Mouse (Mus musculus) MEL (cell line): ENCODE results near the gene Asb2.

Experiments used
- CHD2 ChIP-seq: IDR thresholded peaks from 2 replicates; pipeline ENCODE4 v1.6.1; 2011; ENCODE audit warnings: low read length, improper control_type of control experiment
- CTCF ChIP-seq, 3 experiments: IDR thresholded peaks in 2 of 3; conservative IDR thresholded peaks in 1 of 3; 2 replicates each; pipeline ENCODE4 v1.5.1; 2011 to 2012; ENCODE audit warnings: low read length in 3 of 3, low read depth in 2 of 3, mild to moderate bottlenecking in 2 of 3, improper control_type of control experiment in 1 of 3, inconsistent platforms in 1 of 3, mixed read lengths in 1 of 3, moderate library complexity in 1 of 3; ENCODE audit not compliant: control insufficient read depth in 1 of 3, insufficient read depth in 1 of 3, poor library complexity in 1 of 3, severe bottlenecking in 1 of 3
- E2F4 ChIP-seq: IDR thresholded peaks from 2 replicates; pipeline ENCODE4 v1.6.1; 2011; ENCODE audit warnings: low read depth, low read length, improper control_type of control experiment, borderline replicate concordance
- EP300 ChIP-seq, 2 experiments: IDR thresholded peaks; 2 replicates each; pipeline ENCODE4 v1.6.1; 2011; ENCODE audit warnings: improper control_type of control experiment in 2 of 2, low read length in 2 of 2, low read depth in 1 of 2, mild to moderate bottlenecking in 1 of 2
- JUND ChIP-seq: IDR thresholded peaks from 2 replicates; pipeline ENCODE4 v1.6.1; 2011; ENCODE audit warnings: low read depth, mild to moderate bottlenecking, improper control_type of control experiment, low read length
- KAT2A ChIP-seq: conservative IDR thresholded peaks from 2 replicates; pipeline ENCODE4 v1.6.1; 2012; ENCODE audit warnings: low read depth, low read length, improper control_type of control experiment, inconsistent platforms
- MAZ ChIP-seq: IDR thresholded peaks from 2 replicates; pipeline ENCODE4 v1.6.1; 2012; ENCODE audit warnings: low read depth, mild to moderate bottlenecking, inconsistent platforms, low read length, improper control_type of control experiment
- MXI1 ChIP-seq: IDR thresholded peaks from 2 replicates; pipeline ENCODE4 v1.6.1; 2011; ENCODE audit warnings: mild to moderate bottlenecking, low read depth, low read length, improper control_type of control experiment
- NELFE ChIP-seq: IDR thresholded peaks from 2 replicates; pipeline ENCODE4 v1.6.1; 2011; ENCODE audit warnings: low read depth, low read length, improper control_type of control experiment
- POLR2A ChIP-seq, 2 experiments: IDR thresholded peaks; 2 replicates each; pipeline ENCODE4 v1.6.1; 2011 to 2012; ENCODE audit warnings: low read length in 2 of 2, mild to moderate bottlenecking in 2 of 2, control low read depth in 1 of 2, improper control_type of control experiment in 1 of 2, low read depth in 1 of 2, moderate library complexity in 1 of 2; ENCODE audit not compliant: control insufficient read depth in 1 of 2, insufficient read depth in 1 of 2, poor library complexity in 1 of 2
- RCOR1 ChIP-seq: IDR thresholded peaks from 2 replicates; pipeline ENCODE4 v1.6.1; 2012; ENCODE audit warnings: low read depth, mild to moderate bottlenecking, inconsistent platforms, low read length, improper control_type of control experiment
- TAL1 ChIP-seq: IDR thresholded peaks from 2 replicates; pipeline ENCODE4 v1.6.1; 2012; ENCODE audit warnings: mild to moderate bottlenecking, inconsistent platforms, low read length, moderate library complexity, mixed read lengths
- UBTF ChIP-seq: IDR thresholded peaks from 2 replicates; pipeline ENCODE4 v1.6.1; 2012; ENCODE audit warnings: low read depth, mild to moderate bottlenecking, inconsistent platforms, low read length, improper control_type of control experiment, moderate library complexity, borderline replicate concordance; ENCODE audit not compliant: insufficient read depth
- USF2 ChIP-seq, 2 experiments: IDR thresholded peaks; 2 replicates each; pipeline ENCODE4 v1.6.1; 2011 to 2012; ENCODE audit warnings: improper control_type of control experiment in 2 of 2, low read length in 2 of 2, borderline replicate concordance in 1 of 2, inconsistent platforms in 1 of 2, low read depth in 1 of 2, mild to moderate bottlenecking in 1 of 2; ENCODE audit not compliant: insufficient read depth in 1 of 2

DNA sequence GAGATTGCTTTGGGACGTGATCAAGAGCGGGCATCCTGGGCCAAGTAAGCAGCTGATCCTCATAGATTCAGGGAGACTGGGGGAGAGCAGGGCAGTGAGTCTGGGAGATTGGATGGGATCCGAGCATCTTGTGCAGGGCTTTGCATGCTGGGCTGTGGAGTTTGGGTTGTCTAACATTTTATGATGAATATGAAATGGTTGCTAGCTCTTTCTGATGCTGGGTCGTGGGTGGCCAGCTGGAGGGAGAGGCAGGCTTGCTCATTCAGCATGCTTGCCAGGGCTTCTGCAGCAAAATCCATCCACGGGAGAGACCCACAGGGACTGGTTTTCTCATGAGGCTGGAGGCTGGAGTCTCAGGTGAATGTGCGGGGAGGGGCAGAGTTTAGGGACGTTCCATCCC is 35.3 kb upstream of the Asb2 start:
- TF ChIP-seq RCOR1: no peak
- TF ChIP-seq CHD2: no peak
- TF ChIP-seq EP300 (IDR thresholded peaks at IDR 0.05; ENCODE audit: low read depth in 1 of 2, low read length in 2 of 2): no peak
- no peak for TF ChIP-seq CTCF (IDR thresholded peaks at IDR 0.05 in 2 of 3, conservative IDR thresholded peaks at IDR 0.05 in 1 of 3; ENCODE audit: control insufficient read depth in 1 of 3, insufficient read depth in 1 of 3, low read depth in 2 of 3, low read length in 3 of 3, poor library complexity in 1 of 3, severe bottlenecking in 1 of 3)
- no peak for TF ChIP-seq USF2 (IDR thresholded peaks at IDR 0.05; ENCODE audit: borderline replicate concordance in 1 of 2, insufficient read depth in 1 of 2, low read depth in 1 of 2, low read length in 2 of 2)
- TF ChIP-seq E2F4: no peak
- TF ChIP-seq POLR2A (IDR thresholded peaks at IDR 0.05; ENCODE audit: control insufficient read depth in 1 of 2, insufficient read depth in 1 of 2, low read depth in 1 of 2, low read length in 2 of 2, poor library complexity in 1 of 2): no peak
- no peak for TF ChIP-seq KAT2A
- TF ChIP-seq TAL1: no peak
- no peak for TF ChIP-seq MAZ
- TF ChIP-seq MXI1: no peak
- TF ChIP-seq JUND: no peak
- TF ChIP-seq NELFE: no peak
- TF ChIP-seq UBTF: no peak
